Mouse (Mus musculus) midbrain, postnatal 0 days (tissue): ENCODE results near the gene Slc6a19. TPM values are rescaled to one million over a fixed set of nuclear protein-coding genes. Genes with fewer than 3 reads are reported as not detected.

Experiments used
- ATAC-seq: fragments of 200-750 bp; cut with Nextera tagmentation; 2 replicates; pipeline ENCODE4 v1.8.0; 2017; ENCODE audit warnings: moderate number of reproducible peaks, mild to moderate bottlenecking, moderate TSS enrichment, moderate library complexity; ENCODE audit not compliant: low FRiP score
- DNase-seq: peaks from one replicate; pipeline ENCODE4 v3.0.0-alpha.2; 2015; ENCODE audit warnings: low spot score
- H3K27ac ChIP-seq: fragments of 300-500 bp; sonication (generic); 2 replicates; pipeline ENCODE4 v1.5.1; 2014; ENCODE audit warnings: low read depth, mild to moderate bottlenecking, low read length, mixed read lengths
- H3K27me3 ChIP-seq: fragments of 300-500 bp; sonication (generic); 2 replicates; pipeline ENCODE4 v1.6.1; 2014; ENCODE audit warnings: low read length, control low read depth, mixed read lengths; ENCODE audit not compliant: insufficient read depth
- H3K36me3 ChIP-seq: fragments of 300-500 bp; sonication (generic); 2 replicates; pipeline ENCODE4 v1.6.1; 2014; ENCODE audit warnings: low read length, control low read depth, mixed read lengths; ENCODE audit not compliant: insufficient read depth
- H3K4me1 ChIP-seq: fragments of 300-500 bp; sonication (generic); 2 replicates; pipeline ENCODE4 v1.6.1; 2014; ENCODE audit warnings: mild to moderate bottlenecking, control low read depth, antibody characterized with exemption, low read length, mixed read lengths; ENCODE audit not compliant: insufficient read depth
- H3K4me2 ChIP-seq: fragments of 300-500 bp; sonication (generic); 2 replicates; pipeline ENCODE4 v1.6.1; 2014; ENCODE audit warnings: low read depth, mild to moderate bottlenecking, low read length, mixed read lengths; ENCODE audit not compliant: poor library complexity, severe bottlenecking
- H3K4me3 ChIP-seq: fragments of 300-500 bp; sonication (generic); 2 replicates; pipeline ENCODE4 v1.5.1; 2014; ENCODE audit warnings: low read depth, mild to moderate bottlenecking, low read length, moderate library complexity
- H3K9ac ChIP-seq: fragments of 300-500 bp; sonication (generic); replicated peaks from 2 replicates; pipeline ENCODE4 v1.6.1; 2014; ENCODE audit warnings: mild to moderate bottlenecking, low read length, moderate library complexity, mixed read lengths; ENCODE audit not compliant: poor library complexity, severe bottlenecking
- H3K9me3 ChIP-seq: fragments of 300-500 bp; sonication (generic); 2 replicates; pipeline ENCODE4 v1.6.1; 2016; ENCODE audit warnings: low read length, control low read depth
- CTCF ChIP-seq: IDR thresholded peaks from 2 replicates; pipeline ENCODE4 v1.5.1; 2016; ENCODE audit warnings: antibody characterized with exemption, mild to moderate bottlenecking
- WGBS: fragments of 180-500 bp; shearing (Covaris S2); extraction: QIAGEN DNeasy Blood & Tissue Kit; methylation state at CpG from one replicate; pipeline ENCODE4 v1.1.7; 2014; 5-methylcytosine and 5-hydroxymethylcytosine counted together
- polyA plus RNA-seq: library from polyadenylated mRNA; unstranded; fragments of >200 nt; fragmentation: Nextera tagmentation; extraction: Ambion mirVana; gene quantifications from 2 replicates; pipeline ENCODE4 v1.2.1, GENCODE M21; 2015
- total RNA-seq: library from RNA; depleted of rRNA; stranded (reverse); fragments of >200 nt; gene quantifications from 2 replicates; pipeline ENCODE4 v1.2.3, GENCODE M21; 2014

Slc6a19 gene
- total and polyA plus RNA-seq, 2 experiments from 2014 or later: 0.49 to 0.53 TPM

DNA sequence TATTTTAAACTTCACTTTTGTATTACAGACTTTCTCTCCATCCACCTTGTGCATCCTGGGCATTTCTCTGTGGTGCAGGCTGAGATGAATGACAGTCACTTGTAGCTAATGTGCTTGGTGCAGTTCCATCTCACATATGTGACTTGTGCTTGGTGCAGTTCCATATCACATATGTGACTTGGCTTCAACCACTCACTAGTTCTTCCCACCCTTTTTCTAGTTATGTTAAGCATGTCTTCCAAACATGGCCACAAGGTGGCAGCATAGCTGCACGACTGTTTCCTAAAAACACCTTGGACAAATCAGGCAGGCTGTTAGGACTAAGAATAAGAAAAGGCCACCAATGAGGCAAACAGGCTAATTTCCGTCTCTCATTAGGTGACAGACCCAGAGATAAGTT is 13.6 kb upstream of the Slc6a19 start:
- TF ChIP-seq CTCF: peak; percentile 98
- Histone ChIP-seq H3K27ac (no peak overlapping the region), H3K9me3 (no peaks in the 10 kb centered on the region), H3K4me1 (no peaks in the 10 kb centered on the region), H3K27me3 (no peaks in the 10 kb centered on the region), H3K36me3 (no peaks in the 10 kb centered on the region), H3K4me3 (no peak overlapping the region), H3K9ac (no peak overlapping the region), H3K4me2 (no peak overlapping the region)
- ATAC-seq (peak; percentile 54; the same call in 1 of the 2 replicates), DNase-seq (peak; percentile 94)
- WGBS: 5% methylated on average over 2 of the region's 2 CpGs

DNA sequence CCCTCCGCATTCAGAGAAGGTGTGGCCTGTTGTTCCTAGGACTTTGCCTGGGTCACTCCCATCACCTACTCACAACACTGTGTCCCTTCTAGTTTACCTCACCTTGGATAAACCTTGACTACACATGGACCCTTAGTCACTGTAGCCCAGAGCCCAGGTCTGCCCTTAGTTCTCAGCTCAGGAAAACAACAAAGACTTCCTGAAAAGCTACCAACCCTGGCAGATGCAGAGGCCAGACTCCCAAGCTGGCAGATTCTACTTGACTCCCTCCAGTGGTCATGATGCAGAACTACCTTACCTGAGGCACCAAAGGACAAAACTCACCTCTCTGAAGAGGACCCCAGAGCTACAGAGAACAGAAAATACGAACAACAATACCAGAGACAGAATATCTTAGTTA is 9.4 kb upstream of the Slc6a19 start:
- Histone ChIP-seq H3K4me2 (no peak overlapping the region), H3K4me1 (no peaks in the 10 kb centered on the region), H3K27ac (no peak overlapping the region), H3K36me3 (no peaks in the 10 kb centered on the region), H3K9me3 (no peaks in the 10 kb centered on the region), H3K27me3 (no peaks in the 10 kb centered on the region), H3K4me3 (no peak overlapping the region), H3K9ac (no peak overlapping the region)
- peak; percentile 45 for DNase-seq
- 76% methylated on average over 2 of the region's 2 CpGs for WGBS
- peak; percentile 62 for TF ChIP-seq CTCF
- no peak for ATAC-seq

DNA sequence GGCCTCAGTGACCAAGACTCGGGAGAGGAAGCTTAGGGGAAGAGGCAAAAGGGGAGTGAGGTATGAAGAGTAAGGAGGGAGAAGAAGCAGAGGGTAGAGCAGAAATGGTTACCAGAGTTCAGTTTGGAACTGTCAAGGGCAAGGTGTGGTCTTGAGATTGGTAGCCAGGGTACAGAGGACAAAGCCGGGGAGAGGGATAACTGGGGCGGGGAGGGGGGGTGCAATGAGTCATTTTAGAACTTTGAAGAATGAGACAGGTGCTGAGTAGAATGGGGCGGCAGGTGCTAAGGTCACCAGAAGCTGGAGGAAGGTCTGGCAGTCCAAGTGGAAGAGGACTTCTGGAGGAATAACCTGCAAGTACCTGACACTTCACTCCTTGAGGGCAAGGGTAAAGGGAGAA is 8.5 kb upstream of the Slc6a19 start:
- DNase-seq: no peak
- 87% methylated on average over 4 of the region's 4 CpGs for WGBS
- no peak overlapping the region for H3K4me3 ChIP-seq
- no peaks in the 10 kb centered on the region for H3K9me3 ChIP-seq
- H3K4me2 ChIP-seq: no peak overlapping the region
- H3K9ac ChIP-seq: no peak overlapping the region
- no peak overlapping the region for H3K27ac ChIP-seq
- no peaks in the 10 kb centered on the region for H3K4me1 ChIP-seq
- no peak for TF ChIP-seq CTCF
- no peaks in the 10 kb centered on the region for H3K27me3 ChIP-seq
- ATAC-seq: no peak
- H3K36me3 ChIP-seq: no peaks in the 10 kb centered on the region

DNA sequence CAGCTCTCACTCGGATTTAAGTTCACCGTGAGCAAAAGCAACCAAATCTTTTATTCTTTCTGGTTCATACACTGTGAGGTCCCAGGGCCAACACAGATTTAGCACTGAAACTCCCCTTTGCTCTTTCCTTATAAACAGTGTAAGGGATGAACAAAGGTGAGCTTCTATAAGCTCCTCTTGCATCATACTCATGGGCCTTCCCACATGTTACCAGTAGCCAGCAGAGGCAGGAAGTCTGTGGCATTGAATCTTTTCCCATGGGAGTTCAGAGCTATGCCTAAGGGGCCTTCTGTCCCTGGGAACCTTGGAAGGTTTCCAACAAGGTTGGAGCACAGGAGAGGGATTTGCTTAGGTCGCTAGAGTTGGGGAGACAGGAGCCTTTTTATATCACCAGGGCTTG is 7.6 kb upstream of the Slc6a19 start:
- H3K27ac ChIP-seq: no peak overlapping the region
- no peak overlapping the region for H3K4me3 ChIP-seq
- DNase-seq (no peak), ATAC-seq (no peak)
- WGBS: 69% methylated on average over 3 of the region's 3 CpGs
- no peak for TF ChIP-seq CTCF
- H3K9ac ChIP-seq: no peak overlapping the region
- H3K36me3 ChIP-seq: no peaks in the 10 kb centered on the region
- no peaks in the 10 kb centered on the region for H3K9me3 ChIP-seq
- H3K27me3 ChIP-seq: no peaks in the 10 kb centered on the region
- H3K4me1 ChIP-seq: no peaks in the 10 kb centered on the region
- no peak overlapping the region for H3K4me2 ChIP-seq

DNA sequence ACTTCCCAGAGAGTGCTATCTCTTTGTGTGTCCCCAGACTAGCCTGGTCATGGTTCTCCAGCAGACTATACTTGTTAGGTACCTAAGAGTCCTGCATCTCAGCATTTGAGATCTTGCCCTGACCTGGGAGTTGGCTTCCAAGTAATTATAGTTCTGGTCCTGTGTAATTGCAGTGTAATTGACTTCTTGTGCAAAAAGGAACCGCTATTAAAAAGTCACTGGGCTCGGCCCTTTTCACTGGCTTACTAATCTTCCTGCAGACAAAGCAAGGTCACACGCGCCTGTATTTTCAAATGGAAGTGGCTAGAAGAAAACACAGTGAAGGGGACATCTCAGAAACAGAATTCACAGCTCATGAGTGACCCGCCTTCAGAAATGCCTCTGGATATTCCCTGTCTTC is 7.1 kb upstream of the Slc6a19 start:
- 84% methylated on average over 5 of the region's 5 CpGs for WGBS
- Histone ChIP-seq H3K4me2 (no peak overlapping the region), H3K36me3 (no peaks in the 10 kb centered on the region), H3K27ac (no peak overlapping the region), H3K9me3 (no peaks in the 10 kb centered on the region), H3K27me3 (no peaks in the 10 kb centered on the region), H3K4me1 (no peaks in the 10 kb centered on the region), H3K4me3 (no peak overlapping the region), H3K9ac (no peak overlapping the region)
- no peak for DNase-seq
- TF ChIP-seq CTCF: no peak
- no peak for ATAC-seq

DNA sequence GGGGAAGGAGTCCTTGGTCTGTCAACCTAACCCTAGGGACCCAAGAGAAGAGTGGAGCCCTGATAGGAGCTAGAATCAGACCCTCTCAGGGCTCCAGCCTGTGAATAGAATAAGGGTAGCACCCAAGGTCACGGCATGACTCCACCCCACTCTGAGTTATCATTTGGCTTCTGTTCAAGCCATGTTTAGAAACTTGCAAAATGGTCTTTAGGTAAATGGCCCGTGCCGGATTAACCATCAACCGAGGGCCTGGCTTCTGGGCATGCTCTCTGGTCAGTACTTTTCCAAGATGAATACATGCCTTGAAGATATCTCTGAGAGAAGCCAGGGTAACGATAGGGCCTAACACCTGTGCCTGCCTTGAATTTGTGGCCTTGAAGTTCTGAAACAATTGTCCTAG is 6.6 kb upstream of the Slc6a19 start:
- no peak overlapping the region for H3K9ac ChIP-seq
- no peak overlapping the region for H3K4me2 ChIP-seq
- DNase-seq (no peak), ATAC-seq (no peak)
- TF ChIP-seq CTCF: no peak
- H3K9me3 ChIP-seq: no peaks in the 10 kb centered on the region
- no peak overlapping the region for H3K4me3 ChIP-seq
- H3K4me1 ChIP-seq: no peaks in the 10 kb centered on the region
- no peaks in the 10 kb centered on the region for H3K36me3 ChIP-seq
- H3K27me3 ChIP-seq: no peaks in the 10 kb centered on the region
- 95% methylated on average over 5 of the region's 5 CpGs for WGBS
- no peak overlapping the region for H3K27ac ChIP-seq
